Mouse (Mus musculus): ENCODE data around the gene Coil.
A peak's percentile ranks its signal among the peaks of the same experiment; 100 is the strongest.

DNA sequence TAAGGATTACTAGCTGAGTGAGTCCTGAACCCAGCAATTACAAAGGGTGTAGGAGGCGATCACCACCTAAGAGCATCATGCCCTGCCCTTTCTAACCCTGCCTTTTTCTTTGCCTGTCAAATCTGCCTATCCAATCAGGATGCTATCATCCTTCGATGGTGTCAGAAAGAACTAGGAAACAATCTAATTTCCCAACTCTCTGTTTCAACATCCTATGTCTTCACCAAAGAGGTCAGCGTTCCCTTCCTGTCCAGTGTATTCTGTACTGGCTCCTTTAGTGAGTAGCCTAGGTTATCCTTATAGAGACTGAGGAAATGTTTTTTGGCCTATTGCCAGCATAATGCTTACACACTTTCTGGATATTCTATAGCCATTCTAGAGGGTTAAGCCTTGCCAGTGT lies 65.5 kb downstream of the Coil start:
- TF ChIP-seq CTCF (IDR thresholded peaks at IDR 0.05; ENCODE audit: low read depth) (no peak), EP300 (IDR thresholded peaks at IDR 0.05; ENCODE audit: low read depth) (peak; percentile 61)
